Mouse (Mus musculus) layer of hippocampus, adult 9-10 months (tissue): ENCODE measurements at regions not wholly inside any gene's neighbourhood (a gene's known extent, or its start where the extent isn't known, plus 50 kb on each side); places are given as distances from the start of the nearest gene placed in this dataset.

Experiments used
- DNase-seq: peaks from one replicate; pipeline ENCODE4 v3.0.0; 2022; ENCODE audit warnings: low spot score

DNA sequence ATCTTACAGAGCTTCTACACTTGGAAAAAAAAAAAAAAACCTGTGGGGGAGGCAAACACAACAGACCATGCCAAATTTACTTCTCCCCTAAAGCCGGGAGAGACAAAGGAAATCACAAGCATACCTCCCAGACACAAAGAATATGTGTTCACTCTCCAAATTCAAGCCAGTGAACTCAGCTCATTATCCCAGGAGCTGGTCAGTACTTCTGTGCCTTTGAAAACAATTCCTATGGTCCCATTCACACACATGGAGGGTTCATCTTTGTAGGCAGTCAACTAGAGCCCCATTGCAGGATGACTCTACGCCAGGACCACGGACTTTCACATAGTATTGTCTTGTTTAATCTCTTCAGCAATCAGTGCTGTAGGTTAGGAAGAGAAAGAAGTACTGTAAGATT is 89.0 kb upstream of the Id4 start:
- DNase-seq: no peak

DNA sequence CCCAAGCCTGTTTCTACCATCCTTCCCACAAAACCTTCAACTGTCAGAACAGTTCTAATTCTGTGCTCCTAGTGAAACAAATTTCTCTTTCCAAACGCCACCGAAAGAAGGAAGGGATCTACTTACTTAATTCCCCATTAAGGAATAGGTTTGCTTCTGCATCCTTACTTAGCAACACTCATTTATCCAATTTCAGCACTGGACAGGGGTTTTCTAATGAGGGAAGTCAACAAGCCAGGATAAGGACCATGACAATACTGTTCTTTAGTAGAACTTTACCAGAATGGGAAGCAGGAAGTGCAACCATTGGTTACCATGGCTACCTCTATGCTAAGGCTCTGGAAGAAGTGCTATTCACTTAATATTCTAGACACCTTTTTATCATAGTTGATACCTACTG is 68.6 kb upstream of the Id4 start:
- DNase-seq: no peak

DNA sequence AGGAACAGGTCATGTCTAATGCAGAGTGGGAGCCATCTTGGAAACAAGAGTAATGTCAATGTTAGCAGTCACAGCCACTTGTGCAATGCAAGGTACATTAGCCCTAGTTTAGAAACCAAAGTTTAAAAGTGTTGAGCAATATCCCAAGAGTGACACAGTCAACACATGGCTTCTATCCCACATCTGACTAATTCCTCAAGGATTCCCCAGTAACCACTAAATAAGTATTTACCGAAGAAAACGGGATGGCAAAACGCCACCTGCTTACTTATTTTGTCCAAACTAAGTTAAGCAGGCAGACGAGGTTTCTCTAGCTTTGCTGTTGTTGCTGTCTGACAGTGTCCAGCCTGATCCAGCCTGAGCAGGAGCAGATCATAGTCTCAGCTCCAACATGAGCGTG is 67.1 kb upstream of the Id4 start:
- no peak for DNase-seq

DNA sequence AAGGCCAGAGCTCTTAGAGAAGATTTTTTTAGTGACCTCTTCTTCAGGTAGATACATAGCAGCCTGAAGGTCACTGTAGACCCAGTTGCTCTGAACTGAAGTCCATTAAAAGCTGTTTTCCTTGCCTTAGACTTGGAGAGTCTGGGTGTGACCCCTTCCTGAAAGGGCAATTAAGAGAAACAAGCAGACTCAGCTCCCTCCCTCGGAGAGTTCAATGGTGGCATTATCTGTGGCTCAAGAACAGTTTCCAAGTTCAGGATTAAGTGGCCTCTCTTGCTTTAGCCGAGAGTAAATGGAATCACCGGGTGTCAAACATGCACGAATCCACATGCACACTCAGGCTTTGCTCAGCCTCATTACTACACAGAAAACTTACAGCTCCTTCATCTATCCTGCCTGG is 53.2 kb upstream of the Id4 start:
- DNase-seq: no peak
